Mouse (Mus musculus): ENCODE measurements around the gene Pknox1. TPM values are rescaled to one million over a fixed set of nuclear protein-coding genes. Genes with fewer than 3 reads are reported as not detected.
"Not testable (repeated sequence)": the region's sequence is repeated elsewhere in the genome, so short reads cannot be mapped to it uniquely, and the experiment has no call there.

Pknox1 gene
- polyA plus RNA-seq, 1 experiment from 2014 or later: 37.6 TPM

DNA sequence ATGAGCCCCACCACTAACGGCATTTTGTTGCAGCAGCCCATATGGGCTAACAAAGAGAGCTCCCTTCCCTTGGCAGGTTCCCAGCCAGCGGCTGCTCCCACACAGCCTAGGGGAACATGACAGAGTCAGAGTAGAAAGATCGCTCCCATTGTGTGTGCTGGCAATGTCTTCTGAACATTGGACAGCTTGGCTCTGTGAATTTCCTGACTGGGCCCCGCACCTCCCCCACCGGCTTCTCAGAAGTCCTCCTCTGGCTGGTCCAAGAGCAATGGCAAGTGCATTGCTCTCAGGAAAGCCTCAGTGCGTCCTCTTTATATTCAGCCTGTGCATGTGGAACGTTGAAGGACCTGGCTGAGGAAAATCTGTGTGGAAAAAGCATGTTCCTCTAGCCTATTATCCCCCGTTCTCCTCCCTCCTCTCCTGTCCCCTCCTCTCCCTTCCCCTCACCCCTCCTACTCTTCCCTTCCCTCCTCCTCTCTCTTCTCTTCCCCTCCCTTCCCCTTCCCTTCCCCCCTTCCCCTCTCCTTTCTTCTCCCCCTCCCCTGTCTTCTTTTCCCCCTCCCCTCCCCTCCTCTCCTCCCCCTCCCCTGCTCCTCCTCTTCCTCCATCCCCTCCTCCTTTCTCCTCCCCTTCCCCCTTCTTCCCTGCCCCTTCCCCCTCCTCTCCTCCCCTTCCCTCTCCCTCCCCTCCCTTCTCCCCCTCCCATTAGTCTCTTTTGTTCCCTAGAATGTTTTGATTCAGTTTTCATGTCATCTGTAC, 28.5 kb upstream of the Pknox1 start:
- Histone ChIP-seq H3K27ac (peak overlapping the region; percentile 72), H3K4me1 (peaks cover 31% of the 10 kb centered on the region), H3K4me3 (no peak overlapping the region), H3K27me3 (ENCODE audit: low read depth, poor library complexity, severe bottlenecking) (no peaks in the 10 kb centered on the region), H3K9me3 (replicated peaks) (no peaks in the 10 kb centered on the region), H3K36me3 (peaks cover 13% of the 10 kb centered on the region)
- DNase-seq (ENCODE audit: low spot score): no peak
- WGBS: 54% methylated on average over 8 of the region's 8 CpGs

DNA sequence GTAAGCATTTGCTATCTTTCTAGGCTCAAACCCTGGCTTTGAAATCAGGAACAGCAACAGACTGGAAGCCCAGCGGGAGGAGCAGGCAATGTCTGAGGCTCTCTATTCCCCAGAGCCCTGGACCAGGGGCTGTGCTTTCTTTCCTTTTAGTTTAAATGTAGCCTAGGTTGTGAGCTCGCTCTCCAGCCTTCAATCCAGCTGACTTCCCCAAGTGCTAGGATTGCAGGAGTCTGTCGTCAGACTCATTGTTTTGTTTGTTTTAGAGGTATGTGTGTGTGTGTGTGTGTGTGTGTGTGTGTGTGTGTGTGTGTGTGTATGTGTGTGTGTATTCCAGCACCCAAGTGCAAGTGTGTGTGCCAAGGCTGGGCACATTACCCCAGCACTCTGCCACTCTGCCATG, 24.4 kb upstream of the Pknox1 start:
- Histone ChIP-seq H3K27me3 (ENCODE audit: low read depth, poor library complexity, severe bottlenecking) (no peaks in the 10 kb centered on the region), H3K4me1 (peaks cover 38% of the 10 kb centered on the region), H3K36me3 (no peaks in the 10 kb centered on the region), H3K9me3 (replicated peaks) (no peaks in the 10 kb centered on the region), H3K4me3 (no peak overlapping the region), H3K27ac (peak overlapping the region; percentile 71; the same call in 1 of the 2 replicates)
- DNase-seq (ENCODE audit: low spot score): no peak
- WGBS: 66% methylated on average over 3 of the region's 3 CpGs

- 74% methylated on average over 4 of the region's 4 CpGs for WGBS
- peak overlapping the region; percentile 71 for H3K27ac ChIP-seq
- H3K9me3 ChIP-seq (replicated peaks): no peaks in the 10 kb centered on the region
- H3K27me3 ChIP-seq (ENCODE audit: low read depth, poor library complexity, severe bottlenecking): no peaks in the 10 kb centered on the region
- H3K4me1 ChIP-seq: peaks cover 29% of the 10 kb centered on the region
- no peak overlapping the region for H3K4me3 ChIP-seq
- no peak for DNase-seq (ENCODE audit: low spot score)
- H3K36me3 ChIP-seq: no peaks in the 10 kb centered on the region
Observed at GRCm38 (mm10) chr17:31540809-31541459, 23.6 kb upstream of the Pknox1 start.

DNA sequence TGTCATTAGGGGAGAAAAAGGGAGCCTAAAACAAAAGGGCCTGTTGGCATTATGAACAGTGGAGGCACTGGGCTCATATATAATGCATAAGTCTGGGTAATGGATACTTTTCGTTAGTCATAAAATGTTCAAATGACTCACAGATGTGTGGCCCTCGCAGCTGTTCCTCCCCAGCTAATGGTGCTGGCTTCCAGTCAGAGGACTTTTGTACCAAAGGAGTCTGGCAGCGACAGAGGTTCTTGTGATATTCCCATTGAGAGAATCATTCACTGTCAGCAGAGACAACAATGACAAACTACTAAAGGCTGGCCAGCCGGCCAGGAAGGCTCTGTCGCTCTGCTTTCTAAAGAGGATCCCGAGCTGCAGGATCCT, 23.1 kb upstream of the Pknox1 start:
- Histone ChIP-seq H3K4me3 (no peak overlapping the region), H3K27ac (peak overlapping the region; percentile 71), H3K9me3 (replicated peaks) (no peaks in the 10 kb centered on the region), H3K36me3 (no peaks in the 10 kb centered on the region), H3K27me3 (ENCODE audit: low read depth, poor library complexity, severe bottlenecking) (no peaks in the 10 kb centered on the region), H3K4me1 (peaks cover 25% of the 10 kb centered on the region)
- 42% methylated on average over 6 of the region's 6 CpGs for WGBS
- peak; percentile 65 for DNase-seq (ENCODE audit: low spot score)

DNA sequence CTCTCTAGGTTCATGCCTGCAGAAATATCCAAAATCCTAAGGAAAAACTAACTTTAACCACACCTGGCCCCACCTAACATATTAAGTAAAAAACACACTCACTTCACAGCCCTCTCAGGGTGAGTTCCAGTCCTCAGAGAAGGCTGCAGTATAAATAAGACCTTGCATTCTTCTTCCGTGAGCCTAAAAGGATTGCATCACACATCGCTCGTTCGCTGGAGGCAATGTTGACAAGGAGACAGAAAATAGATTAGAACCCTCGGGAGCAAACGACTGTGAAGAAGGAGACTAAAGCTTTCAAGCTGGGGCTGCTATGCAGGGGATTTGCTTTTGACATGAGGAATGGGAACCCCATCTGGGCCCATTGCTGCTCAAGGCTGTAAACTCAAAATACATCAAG, 21.0 kb upstream of the Pknox1 start:
- no peaks in the 10 kb centered on the region for H3K36me3 ChIP-seq
- H3K4me3 ChIP-seq: no peak overlapping the region
- WGBS: 49% methylated on average over 6 of the region's 6 CpGs
- H3K27me3 ChIP-seq (ENCODE audit: low read depth, poor library complexity, severe bottlenecking): no peaks in the 10 kb centered on the region
- H3K27ac ChIP-seq: no peak overlapping the region
- H3K4me1 ChIP-seq: peaks cover 29% of the 10 kb centered on the region
- H3K9me3 ChIP-seq (replicated peaks): no peaks in the 10 kb centered on the region
- DNase-seq (ENCODE audit: low spot score): no peak

DNA sequence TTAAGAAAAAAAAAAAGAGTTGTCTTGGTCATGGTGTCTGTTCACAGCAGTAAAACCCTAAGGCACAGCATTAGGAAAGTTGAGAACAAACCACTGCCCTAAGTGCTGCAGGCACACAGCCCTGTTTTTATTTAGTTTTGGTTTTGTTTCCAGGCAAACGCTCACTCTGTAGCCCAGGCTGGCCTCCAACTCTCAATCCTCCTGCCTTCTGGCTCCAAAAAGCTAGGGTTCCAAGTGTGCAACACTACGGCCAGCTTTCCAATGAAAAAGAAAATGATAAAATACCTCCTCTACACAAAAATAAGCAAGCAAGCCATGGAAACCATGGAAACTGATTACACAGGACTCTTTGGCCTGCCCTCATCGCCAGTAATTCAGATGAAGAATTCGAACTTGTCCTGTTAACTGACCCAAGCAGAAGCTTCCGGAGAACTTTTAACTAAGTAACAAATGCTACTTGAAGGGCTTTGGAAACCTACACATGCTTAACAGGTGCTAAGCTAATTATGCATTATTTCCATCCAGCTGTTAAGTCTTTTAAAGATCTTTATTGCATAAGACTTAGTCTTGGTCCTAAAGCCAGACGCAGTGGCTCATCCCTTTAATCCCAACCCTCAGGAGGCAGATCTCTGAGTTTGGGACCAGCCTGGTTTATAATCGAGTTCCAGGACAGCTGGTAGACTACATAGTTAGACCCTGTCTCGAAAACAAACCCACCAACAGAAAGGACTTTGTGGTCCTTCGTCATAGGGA, 17.9 kb upstream of the Pknox1 start:
- Histone ChIP-seq H3K27ac (no peak overlapping the region), H3K27me3 (ENCODE audit: low read depth, poor library complexity, severe bottlenecking) (no peaks in the 10 kb centered on the region), H3K4me3 (no peak overlapping the region), H3K9me3 (replicated peaks) (no peaks in the 10 kb centered on the region), H3K4me1 (peaks cover 18% of the 10 kb centered on the region), H3K36me3 (no peaks in the 10 kb centered on the region)
- DNase-seq (ENCODE audit: low spot score): no peak
- 91% methylated on average over 9 of the region's 9 CpGs for WGBS

DNA sequence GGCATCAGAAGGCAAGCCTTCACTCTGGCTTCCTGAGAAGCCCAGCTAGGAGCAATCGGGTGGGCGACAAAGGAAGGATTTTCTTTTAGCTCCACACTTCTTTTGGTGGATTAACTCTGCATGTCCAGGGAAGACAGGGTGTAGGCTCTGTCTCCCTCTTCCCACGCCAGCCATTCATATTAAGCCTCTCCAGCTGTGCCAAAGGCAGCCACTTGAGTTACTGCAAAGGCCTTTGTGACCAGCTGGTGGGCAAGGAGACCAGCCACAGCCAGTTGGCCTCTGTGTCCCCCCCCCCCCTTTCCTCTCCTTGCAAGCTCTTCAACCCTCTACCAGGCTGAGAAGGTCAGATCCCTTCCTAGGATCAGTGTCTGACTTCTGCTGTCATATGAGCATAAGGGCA, 16.6 kb upstream of the Pknox1 start:
- 84% methylated on average over 3 of the region's 3 CpGs for WGBS
- Histone ChIP-seq H3K4me3 (no peak overlapping the region), H3K27me3 (ENCODE audit: low read depth, poor library complexity, severe bottlenecking) (no peaks in the 10 kb centered on the region), H3K9me3 (replicated peaks) (no peaks in the 10 kb centered on the region), H3K4me1 (peaks cover 11% of the 10 kb centered on the region), H3K27ac (peak overlapping the region; percentile 12; the same call in 1 of the 2 replicates), H3K36me3 (no peaks in the 10 kb centered on the region)
- no peak for DNase-seq (ENCODE audit: low spot score)

DNA sequence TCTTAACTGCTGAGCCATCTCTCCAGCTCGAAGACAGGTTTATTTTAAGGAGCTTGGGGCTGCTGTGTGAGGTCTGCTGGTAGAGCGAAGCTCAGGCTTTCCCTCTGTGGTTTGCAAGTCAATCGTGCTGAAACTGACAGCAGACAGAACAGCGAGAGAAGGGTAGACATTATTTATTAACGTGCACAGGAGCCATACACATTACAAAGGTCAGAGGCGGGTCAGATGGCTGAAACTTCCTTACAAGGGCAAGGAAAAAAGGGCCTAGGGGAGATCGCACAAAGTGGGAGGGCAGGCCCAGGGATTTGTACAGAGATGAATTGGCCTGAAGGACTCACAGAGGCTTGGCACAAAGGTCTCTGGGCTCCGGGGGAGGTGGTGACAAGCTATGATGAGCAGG, 15.1 kb upstream of the Pknox1 start:
- no peaks in the 10 kb centered on the region for H3K27me3 ChIP-seq (ENCODE audit: low read depth, poor library complexity, severe bottlenecking)
- 59% methylated on average over 8 of the region's 8 CpGs for WGBS
- H3K9me3 ChIP-seq (replicated peaks): no peaks in the 10 kb centered on the region
- H3K4me3 ChIP-seq: no peak overlapping the region
- H3K4me1 ChIP-seq: peaks cover 11% of the 10 kb centered on the region
- H3K27ac ChIP-seq: no peak overlapping the region
- DNase-seq (ENCODE audit: low spot score): no peak
- no peaks in the 10 kb centered on the region for H3K36me3 ChIP-seq

DNA sequence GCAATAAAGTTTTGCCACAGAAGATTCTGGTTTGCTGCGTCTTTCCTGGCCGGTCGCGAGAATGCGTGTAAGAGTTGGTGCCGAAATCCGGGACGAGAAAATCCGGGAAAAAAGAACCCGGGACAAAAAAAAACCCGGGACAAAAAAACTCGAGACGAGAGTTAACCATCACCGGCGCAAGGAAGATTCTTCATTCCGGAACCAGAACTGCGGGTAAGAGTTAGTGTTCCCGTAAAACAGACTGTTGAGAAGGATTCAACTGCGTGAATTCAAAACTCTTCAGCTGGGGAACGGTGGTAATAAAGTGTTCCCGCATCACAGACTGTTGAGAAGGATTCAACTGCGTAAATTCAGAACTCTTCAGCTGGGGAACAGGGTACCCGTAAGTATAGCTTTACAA, 11.9 kb upstream of the Pknox1 start:
- WGBS: 95% methylated on average over 23 of the region's 23 CpGs
- H3K4me1 ChIP-seq: peaks cover 26% of the 10 kb centered on the region

DNA sequence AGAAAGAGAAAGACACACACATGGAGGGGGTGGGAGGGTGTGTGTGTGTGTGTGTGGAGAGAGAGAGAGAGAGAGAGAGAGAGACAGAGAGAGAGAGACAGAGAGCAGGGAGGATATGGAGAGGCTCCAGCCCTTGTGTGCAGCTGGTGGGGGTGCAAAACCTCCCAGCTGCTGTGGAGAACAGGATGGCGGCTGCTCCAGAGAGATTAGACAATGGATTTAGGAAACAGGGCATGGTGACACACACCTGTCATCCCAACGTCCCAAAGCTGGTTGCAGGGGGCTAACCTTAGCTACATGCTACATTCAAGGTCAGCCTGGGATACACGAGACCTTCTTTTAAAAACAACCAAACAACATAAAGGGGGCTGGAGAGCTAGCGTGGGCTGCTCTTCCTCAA, 8.3 kb upstream of the Pknox1 start:
- 79% methylated on average over 4 of the region's 4 CpGs for WGBS
- DNase-seq (ENCODE audit: low spot score): no peak
- no peaks in the 10 kb centered on the region for H3K36me3 ChIP-seq

More for the DNA sequence above, 11.9 kb upstream of the Pknox1 start:
- not testable (repeated sequence) for H3K27me3 ChIP-seq (ENCODE audit: low read depth, poor library complexity, severe bottlenecking); H3K4me3 ChIP-seq; H3K9me3 ChIP-seq (replicated peaks); DNase-seq (ENCODE audit: low spot score); H3K27ac ChIP-seq; H3K36me3 ChIP-seq

DNA sequence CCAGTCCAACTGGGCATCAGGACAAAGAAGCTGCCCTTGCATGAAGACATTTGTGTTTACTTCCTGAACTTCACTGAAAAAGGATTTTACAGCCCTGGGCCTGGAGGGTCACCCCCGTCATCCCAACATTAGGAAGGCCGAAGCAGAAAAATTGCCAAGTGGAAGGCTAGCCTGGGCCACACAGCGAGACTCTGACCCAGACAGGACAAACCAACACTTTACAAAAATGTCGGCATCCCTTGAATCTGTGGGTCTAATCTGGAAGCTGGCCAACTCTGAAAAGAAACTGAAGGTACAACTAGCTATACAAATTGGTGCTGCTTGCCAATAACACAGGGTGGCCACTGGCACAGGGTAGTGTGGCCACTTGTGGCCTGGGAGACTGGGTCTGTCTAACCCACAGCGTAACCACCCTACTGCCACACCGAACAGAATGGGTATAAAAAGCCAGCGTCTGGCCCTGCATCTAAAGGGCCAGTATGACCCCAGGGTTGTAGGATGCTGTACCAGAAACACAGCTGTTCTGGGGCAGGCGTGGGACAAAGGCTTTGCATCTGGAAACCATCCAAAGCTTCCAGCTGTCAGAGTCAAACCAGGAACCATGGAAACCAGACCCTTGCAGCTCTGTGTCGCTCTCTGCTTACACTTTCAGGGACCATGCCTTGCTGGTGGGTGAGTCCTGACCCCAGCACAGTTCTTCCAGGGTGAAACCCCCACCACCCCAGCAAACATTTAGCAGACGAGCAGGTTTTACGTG, 7.2 kb upstream of the Pknox1 start:
- Histone ChIP-seq H3K27ac (peak overlapping the region; percentile 87), H3K27me3 (ENCODE audit: low read depth, poor library complexity, severe bottlenecking) (no peaks in the 10 kb centered on the region), H3K36me3 (no peaks in the 10 kb centered on the region), H3K4me1 (peaks cover 30% of the 10 kb centered on the region), H3K4me3 (0 out of 2 replicates have a peak overlapping the region, but pooled peaks have one; percentile 9), H3K9me3 (replicated peaks) (no peaks in the 10 kb centered on the region)
- WGBS: 48% methylated on average over 11 of the region's 11 CpGs
- peak; percentile 80 for DNase-seq (ENCODE audit: low spot score)

More for the DNA sequence above, 8.3 kb upstream of the Pknox1 start:
- no peak overlapping the region; the same call in 1 of the 2 replicates for H3K27ac ChIP-seq
- H3K27me3 ChIP-seq (ENCODE audit: low read depth, poor library complexity, severe bottlenecking): no peaks in the 10 kb centered on the region
- H3K9me3 ChIP-seq (replicated peaks): no peaks in the 10 kb centered on the region
- peaks cover 30% of the 10 kb centered on the region for H3K4me1 ChIP-seq
- no peak overlapping the region for H3K4me3 ChIP-seq

DNA sequence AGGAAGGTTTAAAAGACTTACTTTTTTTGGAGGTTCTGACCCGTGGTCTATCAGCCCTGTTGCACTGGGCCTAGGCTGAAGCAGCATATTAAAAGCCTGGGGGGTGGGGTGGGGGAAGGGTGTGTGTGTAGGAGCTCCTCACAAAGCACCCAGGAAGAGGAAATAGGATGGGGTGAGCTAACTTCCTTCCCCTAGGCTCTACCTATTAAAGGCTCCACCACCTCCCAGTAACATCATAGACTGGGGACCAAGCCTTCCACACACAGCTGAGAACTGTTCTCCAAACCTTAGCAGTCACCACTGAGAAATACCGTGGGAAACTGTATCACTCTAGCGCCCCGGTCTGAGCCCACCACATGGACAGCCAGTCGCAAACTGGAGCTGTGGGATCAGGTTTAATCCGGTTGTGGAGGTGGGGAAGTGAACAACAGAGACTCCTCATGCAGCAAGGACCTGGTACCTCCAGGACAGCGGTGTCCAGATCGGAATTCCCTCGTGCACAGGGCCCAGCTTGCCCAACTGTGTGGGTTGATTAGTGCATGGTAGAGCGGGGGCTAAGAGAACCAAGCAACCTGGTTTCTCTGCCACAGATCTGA, 6.5 kb upstream of the Pknox1 start:
- peak overlapping the region; percentile 87 for H3K27ac ChIP-seq
- H3K27me3 ChIP-seq (ENCODE audit: low read depth, poor library complexity, severe bottlenecking): no peaks in the 10 kb centered on the region
- H3K36me3 ChIP-seq: no peaks in the 10 kb centered on the region
- 77% methylated on average over 10 of the region's 10 CpGs for WGBS
- DNase-seq (ENCODE audit: low spot score): peak; percentile 48
- no peaks in the 10 kb centered on the region for H3K9me3 ChIP-seq (replicated peaks)
- peak overlapping the region; percentile 9; the same call in 1 of the 2 replicates for H3K4me3 ChIP-seq
- peaks cover 30% of the 10 kb centered on the region for H3K4me1 ChIP-seq

Measured in limb, embryonic 10.5 days (tissue).